In the genomic region with DNA sequence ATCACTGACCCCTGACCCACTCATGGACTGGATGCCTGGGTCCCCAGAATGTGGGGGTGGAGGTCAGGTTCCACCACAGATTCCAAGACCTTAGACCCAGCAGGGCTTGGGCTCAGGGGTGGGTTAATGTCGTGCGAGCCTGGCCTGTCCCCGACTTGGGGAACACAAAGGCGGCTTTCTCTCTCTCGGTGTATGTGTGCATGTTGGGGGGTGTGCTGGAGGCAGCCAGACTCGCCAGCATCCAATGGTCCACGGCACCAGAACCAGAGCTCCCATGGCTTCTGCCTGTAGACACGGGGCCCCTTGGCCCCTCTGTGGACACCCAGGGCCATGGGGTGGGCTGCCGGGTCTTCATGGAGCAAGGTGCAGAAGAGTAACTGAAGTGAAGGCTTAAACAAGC, we compare ENCODE assay signal across 19 mouse cellular contexts. TPM values are rescaled to one million over a fixed set of nuclear protein-coding genes. Genes with fewer than 3 reads are reported as not detected.
DNase-seq lines count a peak whose midpoint lies in the region; ATAC-seq lines count a peak whose summit lies in the region.
"Had no signal": no experiment of that assay in that cellular context is flagged by ENCODE, and none has a peak within 500 bp of the region (broad histone marks: within the 10 kb centered on the region; RNA-seq: fewer than 3 reads in every experiment).

No protein-coding gene starts in this region.

- peak; percentile 47 for DNase-seq in layer of hippocampus, adult 9-11 months
- DNase-seq in layer of hippocampus, adult 18-20 months (ENCODE audit: low spot score in 2 of 2), result no peak
- no peak for DNase-seq in midbrain, embryonic 10.5 days (ENCODE audit: low spot score)
- DNase-seq in heart, adult 9 months (ENCODE audit: low spot score in 2 of 2), result no peak
- DNase-seq in ovary, postnatal 14 days (ENCODE audit: low spot score), result no peak
- DNase-seq: adrenal gland, adult 8-10 months; gastrocnemius, postnatal 36 days; kidney, postnatal 25 days had no signal

- no peak for ATAC-seq in forebrain, embryonic 15.5 days (replicated peaks)
- no peak for ATAC-seq in neural tube, embryonic 14.5 days (ENCODE audit: low read depth)
- no peak for ATAC-seq in heart, embryonic 11.5 days (replicated peaks; ENCODE audit: insufficient number of reproducible peaks, low FRiP score, low TSS enrichment)
- ATAC-seq: intestine, embryonic 16.5 days had no signal

- H3K9ac ChIP-seq in forebrain, embryonic 15.5 days (replicated peaks), result peak overlapping the region; percentile 52; the same call in 1 of the 2 replicates
- no peak overlapping the region for H3K9ac ChIP-seq in neural tube, embryonic 14.5 days (replicated peaks; ENCODE audit: low read depth, low read length)
- no peak overlapping the region for H3K9ac ChIP-seq in heart, embryonic 11.5 days (ENCODE audit: low read depth, low read length)
- H3K9ac ChIP-seq: embryonic facial prominence, embryonic 13.5 days; lung, embryonic 15.5 days had no signal

- 72% methylated on average over 9 of the region's 9 CpGs for WGBS in forebrain, embryonic 15.5 days
- WGBS in midbrain, embryonic 10.5 days, result 78% methylated on average over 9 of the region's 9 CpGs
- 72% methylated on average over 9 of the region's 9 CpGs for WGBS in neural tube, embryonic 14.5 days
- WGBS in heart, embryonic 11.5 days (ENCODE audit: insufficient replicate concordance), result 72% methylated on average over 9 of the region's 9 CpGs

- H3K4me3 ChIP-seq in forebrain, embryonic 15.5 days, result peak overlapping the region; percentile 32
- peak overlapping the region; percentile 9; the same call in 1 of the 2 replicates for H3K4me3 ChIP-seq in midbrain, embryonic 10.5 days
- H3K4me3 ChIP-seq in neural tube, embryonic 14.5 days (ENCODE audit: low read depth, low read length), result peak overlapping the region; percentile 19; the same call in 1 of the 2 replicates
- no peak overlapping the region for H3K4me3 ChIP-seq in heart, embryonic 11.5 days (ENCODE audit: low read depth, low read length)
- H3K4me3 ChIP-seq: embryonic facial prominence, embryonic 13.5 days; lung, embryonic 15.5 days; megakaryocyte, embryonic 14.5 days had no signal

- H3K27ac ChIP-seq in forebrain, embryonic 15.5 days (replicated peaks), result peak overlapping the region; percentile 80
- H3K27ac ChIP-seq in midbrain, embryonic 10.5 days (replicated peaks), result peak overlapping the region; percentile 81; the same call in 1 of the 2 replicates
- peak overlapping the region; percentile 46; the same call in 1 of the 2 replicates for H3K27ac ChIP-seq in neural tube, embryonic 14.5 days (ENCODE audit: low read depth, low read length)
- no peak overlapping the region for H3K27ac ChIP-seq in heart, embryonic 11.5 days (ENCODE audit: low read depth, low read length)
- H3K27ac ChIP-seq: embryonic facial prominence, embryonic 13.5 days; lung, embryonic 15.5 days had no signal

- no peaks in the 10 kb centered on the region for H3K9me3 ChIP-seq in forebrain, embryonic 15.5 days
- H3K9me3 ChIP-seq in midbrain, embryonic 10.5 days (replicated peaks), result no peaks in the 10 kb centered on the region
- no peaks in the 10 kb centered on the region for H3K9me3 ChIP-seq in neural tube, embryonic 14.5 days (ENCODE audit: control insufficient read depth, low read length)
- H3K9me3 ChIP-seq in heart, embryonic 11.5 days (replicated peaks; ENCODE audit: control insufficient read depth, low read length), result no peaks in the 10 kb centered on the region
- H3K9me3 ChIP-seq: embryonic facial prominence, embryonic 13.5 days; lung, embryonic 15.5 days; megakaryocyte, embryonic 14.5 days had no signal

- H3K27me3 ChIP-seq in forebrain, embryonic 15.5 days, result no peaks in the 10 kb centered on the region
- H3K27me3 ChIP-seq in midbrain, embryonic 10.5 days (ENCODE audit: low read depth, poor library complexity, severe bottlenecking), result peaks cover 44% of the 10 kb centered on the region
- H3K27me3 ChIP-seq in neural tube, embryonic 14.5 days (ENCODE audit: control insufficient read depth, insufficient read depth, low read length), result no peaks in the 10 kb centered on the region; the same call in 1 of the 2 replicates
- H3K27me3 ChIP-seq in heart, embryonic 11.5 days (ENCODE audit: control insufficient read depth, insufficient read depth, low read length), result peaks cover 45% of the 10 kb centered on the region

- H3K36me3 ChIP-seq in forebrain, embryonic 15.5 days, result peaks cover 11% of the 10 kb centered on the region
- H3K36me3 ChIP-seq in midbrain, embryonic 10.5 days, result peaks cover 14% of the 10 kb centered on the region
- no peaks in the 10 kb centered on the region for H3K36me3 ChIP-seq in neural tube, embryonic 14.5 days (ENCODE audit: control insufficient read depth, insufficient read depth, low read length)
- H3K36me3 ChIP-seq in heart, embryonic 11.5 days (ENCODE audit: control insufficient read depth, insufficient read depth, low read length), result no peaks in the 10 kb centered on the region
- H3K36me3 ChIP-seq: embryonic facial prominence, embryonic 13.5 days; lung, embryonic 15.5 days had no signal

- H3K4me2 ChIP-seq in forebrain, embryonic 15.5 days (replicated peaks), result peak overlapping the region; percentile 79
- peak overlapping the region; percentile 37 for H3K4me2 ChIP-seq in neural tube, embryonic 14.5 days (ENCODE audit: low read depth, low read length)
- no peak overlapping the region for H3K4me2 ChIP-seq in heart, embryonic 11.5 days
- H3K4me2 ChIP-seq: embryonic facial prominence, embryonic 13.5 days; lung, embryonic 15.5 days had no signal

- H3K4me1 ChIP-seq in forebrain, embryonic 15.5 days, result peaks cover 71% of the 10 kb centered on the region
- H3K4me1 ChIP-seq in midbrain, embryonic 10.5 days, result peaks cover 62% of the 10 kb centered on the region
- H3K4me1 ChIP-seq in neural tube, embryonic 14.5 days (ENCODE audit: control insufficient read depth, insufficient read depth, low read length), result peaks cover 48% of the 10 kb centered on the region
- H3K4me1 ChIP-seq in heart, embryonic 11.5 days (ENCODE audit: control insufficient read depth, insufficient read depth, low read length), result no peaks in the 10 kb centered on the region; the same call in 1 of the 2 replicates

RNA-seq across cellular contexts. Expression of a gene that starts 3.7 kb away (rescaled TPM):
- 100 to 1,000 TPM; 136 to 141 TPM for total RNA-seq in layer of hippocampus, adult 18-20 months (2021)
- polyA plus RNA-seq in forebrain, embryonic 15.5 days (2015; fragmentation: Nextera tagmentation; extraction: Ambion mirVana), result 70.1 and 76.4 TPM in 2 replicates
- polyA plus RNA-seq in midbrain, embryonic 10.5 days (2016; fragmentation: Nextera tagmentation; extraction: Ambion mirVana), result 10.0 and 18.3 TPM in 2 replicates
- 15.9 and 22.6 TPM in 2 replicates for polyA plus RNA-seq in neural tube, embryonic 14.5 days (2014; fragmentation: Nextera tagmentation; extraction: Ambion mirVana)
- polyA plus RNA-seq in heart, embryonic 11.5 days (2014; fragmentation: Nextera tagmentation; extraction: Ambion mirVana), result 0.20 and 0.23 TPM in 2 replicates
- total RNA-seq: neutrophil, adult 5-6 weeks had no signal

RNA-seq across cellular contexts. Expression of a gene that starts 21.3 kb away (rescaled TPM):
- 10 to 100 TPM; 40.0 to 45.4 TPM for total RNA-seq in layer of hippocampus, adult 18-20 months (2021)
- polyA plus RNA-seq in forebrain, embryonic 15.5 days (2015; fragmentation: Nextera tagmentation; extraction: Ambion mirVana), result 296 and 306 TPM in 2 replicates
- 116 and 127 TPM in 2 replicates for polyA plus RNA-seq in midbrain, embryonic 10.5 days (2016; fragmentation: Nextera tagmentation; extraction: Ambion mirVana)
- polyA plus RNA-seq in neural tube, embryonic 14.5 days (2014; fragmentation: Nextera tagmentation; extraction: Ambion mirVana), result 165 and 211 TPM in 2 replicates
- polyA plus RNA-seq in heart, embryonic 11.5 days (2014; fragmentation: Nextera tagmentation; extraction: Ambion mirVana), result 22.6 and 26.0 TPM in 2 replicates
- total RNA-seq: neutrophil, adult 5-6 weeks had no signal

RNA-seq across cellular contexts. Expression of a gene that starts 23.2 kb away (rescaled TPM):
- under 1 TPM; 0.54 to 0.91 TPM for total RNA-seq in layer of hippocampus, adult 18-20 months (2021)
- polyA plus RNA-seq in forebrain, embryonic 15.5 days (2015; fragmentation: Nextera tagmentation; extraction: Ambion mirVana), result 1.3 and 1.6 TPM in 2 replicates
- polyA plus RNA-seq in midbrain, embryonic 10.5 days (2016; fragmentation: Nextera tagmentation; extraction: Ambion mirVana), result 0.68 and 1.0 TPM in 2 replicates
- 0.81 and 1.6 TPM in 2 replicates for polyA plus RNA-seq in neural tube, embryonic 14.5 days (2014; fragmentation: Nextera tagmentation; extraction: Ambion mirVana)
- polyA plus RNA-seq in heart, embryonic 11.5 days (2014; fragmentation: Nextera tagmentation; extraction: Ambion mirVana), result 5.6 and 6.9 TPM in 2 replicates

RNA-seq across cellular contexts. Expression of a gene that starts 26.8 kb away (rescaled TPM):
- not detected for total RNA-seq in layer of hippocampus, adult 18-20 months (2021)
- 1.5 and 1.7 TPM in 2 replicates for polyA plus RNA-seq in forebrain, embryonic 15.5 days (2015; fragmentation: Nextera tagmentation; extraction: Ambion mirVana)
- polyA plus RNA-seq in midbrain, embryonic 10.5 days (2016; fragmentation: Nextera tagmentation; extraction: Ambion mirVana), result 0.64 and 0.99 TPM in 2 replicates
- 1.6 and 2.2 TPM in 2 replicates for polyA plus RNA-seq in neural tube, embryonic 14.5 days (2014; fragmentation: Nextera tagmentation; extraction: Ambion mirVana)
- 0.25 and 0.57 TPM in 2 replicates for polyA plus RNA-seq in heart, embryonic 11.5 days (2014; fragmentation: Nextera tagmentation; extraction: Ambion mirVana)
- total RNA-seq: adrenal gland, adult 8-10 months; gastrocnemius, postnatal 36 days; left cerebral cortex, postnatal 10 days; liver, adult 2 months; neutrophil, adult 5-6 weeks had no signal
- polyA plus RNA-seq: liver, adult 2 months had no signal

RNA-seq across cellular contexts. Expression of a gene that starts 33.4 kb away (rescaled TPM):
- not detected for total RNA-seq in layer of hippocampus, adult 18-20 months (2021)
- polyA plus RNA-seq in forebrain, embryonic 15.5 days (2015; fragmentation: Nextera tagmentation; extraction: Ambion mirVana), result not detected in 2 replicates
- not detected in 2 replicates for polyA plus RNA-seq in midbrain, embryonic 10.5 days (2016; fragmentation: Nextera tagmentation; extraction: Ambion mirVana)
- not detected in 2 replicates for polyA plus RNA-seq in neural tube, embryonic 14.5 days (2014; fragmentation: Nextera tagmentation; extraction: Ambion mirVana)
- not detected in 2 replicates for polyA plus RNA-seq in heart, embryonic 11.5 days (2014; fragmentation: Nextera tagmentation; extraction: Ambion mirVana)
- total RNA-seq: adrenal gland, adult 8-10 months; ES-E14; gastrocnemius, postnatal 36 days; liver, adult 2 months had no signal
- polyA plus RNA-seq: embryonic facial prominence, embryonic 13.5 days; liver, adult 2 months; lung, embryonic 15.5 days had no signal
